Mouse (Mus musculus) cerebellum, postnatal 4 days (tissue): ENCODE data around the gene 2410137M14Rik.
"Not testable (repeated sequence)": the region's sequence is repeated elsewhere in the genome, so short reads cannot be mapped to it uniquely, and the experiment has no call there.

ENCODE experiments used
- DNase-seq, 2 experiments: peaks; one replicate each; pipeline ENCODE4 v3.0.0; 2022; ENCODE audit warnings: low spot score in 2 of 2, mixed read lengths in 1 of 2

2410137M14Rik gene

GRCm38 (mm10) chr17:36994528-36994927 is 13.5 kb upstream of the 2410137M14Rik start:
- no peak for DNase-seq

GRCm38 (mm10) chr17:36993770-36994325 is 12.8 kb upstream of the 2410137M14Rik start:
- DNase-seq: no peak

- DNase-seq: no peak
Observed at GRCm38 (mm10) chr17:36992336-36993104, 11.5 kb upstream of the 2410137M14Rik start.

- DNase-seq: not testable (repeated sequence)
Observed at GRCm38 (mm10) chr17:36990630-36991029, 9.6 kb upstream of the 2410137M14Rik start.

- DNase-seq: no peak
Observed at GRCm38 (mm10) chr17:36989437-36989836, 8.4 kb upstream of the 2410137M14Rik start, which contains the start of gene H2-M5. TSS of gene H2-M5 (minus strand) at chr17:36989537.

- no peak for DNase-seq
Observed at GRCm38 (mm10) chr17:36988475-36988874, 7.4 kb upstream of the 2410137M14Rik start.

GRCm38 (mm10) chr17:36982253-36983155 is 1.5 kb upstream of the 2410137M14Rik start:
- DNase-seq: no peak

GRCm38 (mm10) chr17:36981845-36982244 is 808 bp upstream of the 2410137M14Rik start:
- DNase-seq: no peak

- no peak for DNase-seq
Observed at GRCm38 (mm10) chr17:36973271-36973787, 7.7 kb downstream of the 2410137M14Rik start.

- DNase-seq: no peak
Observed at GRCm38 (mm10) chr17:36972791-36973190, 8.2 kb downstream of the 2410137M14Rik start.

- no peak for DNase-seq
Observed at GRCm38 (mm10) chr17:36971172-36971850, 9.7 kb downstream of the 2410137M14Rik start.

GRCm38 (mm10) chr17:36970316-36970890 is 10.6 kb downstream of the 2410137M14Rik start:
- DNase-seq: no peak

- DNase-seq: no peak
Observed at GRCm38 (mm10) chr17:36966875-36967274, 14.2 kb downstream of the 2410137M14Rik start.

GRCm38 (mm10) chr17:36961125-36961524 is 19.9 kb downstream of the 2410137M14Rik start:
- DNase-seq: no peak

- DNase-seq: no peak
Observed at GRCm38 (mm10) chr17:36958884-36959283, 22.2 kb downstream of the 2410137M14Rik start.

GRCm38 (mm10) chr17:36957999-36958743 is 22.9 kb downstream of the 2410137M14Rik start, which contains the start of the genes Znrd1 and Znrd1as:
TSS of gene Znrd1 (minus strand) at chr17:36958559.
TSS of gene Znrd1as (plus strand) at chr17:36958592.
- peak; percentile 82 to 89 for DNase-seq

- DNase-seq: no peak
Observed at GRCm38 (mm10) chr17:36953062-36953461, 28.0 kb downstream of the 2410137M14Rik start.

- DNase-seq: no peak
Observed at GRCm38 (mm10) chr17:36952631-36953030, 28.4 kb downstream of the 2410137M14Rik start.

GRCm38 (mm10) chr17:36950981-36951947 is 29.8 kb downstream of the 2410137M14Rik start, which contains the start of gene Ppp1r11:
TSS of gene Ppp1r11 (minus strand) at chr17:36951741.
- DNase-seq: peak; percentile 85 to 93
